Mouse (Mus musculus) hindbrain, embryonic 11.5 days (tissue): ENCODE data around the gene Ifi27l2b. TPM values are rescaled to one million over a fixed set of nuclear protein-coding genes. Genes with fewer than 3 reads are reported as not detected.
"Not testable (repeated sequence)": the region's sequence is repeated elsewhere in the genome, so short reads cannot be mapped to it uniquely, and the experiment has no call there.

ENCODE experiments used
- ATAC-seq: fragments of 200-750 bp; cut with Nextera tagmentation; 2 replicates; pipeline ENCODE4 v1.8.0; 2017; ENCODE audit warnings: mild to moderate bottlenecking, moderate TSS enrichment, moderate library complexity; ENCODE audit not compliant: low FRiP score
- DNase-seq: peaks from one replicate; pipeline ENCODE4 v3.0.0-alpha.2; 2015; ENCODE audit warnings: low spot score
- H3K27ac ChIP-seq: fragments of 300-500 bp; sonication (generic); 2 replicates; pipeline ENCODE4 v1.5.1; 2014; ENCODE audit warnings: mild to moderate bottlenecking, low read depth, low read length
- H3K27me3 ChIP-seq: fragments of 300-500 bp; sonication (generic); 2 replicates; pipeline ENCODE4 v1.6.1; 2014; ENCODE audit warnings: mild to moderate bottlenecking, low read length, moderate library complexity, mixed read lengths; ENCODE audit not compliant: control insufficient read depth, insufficient read depth
- H3K36me3 ChIP-seq: fragments of 300-500 bp; sonication (generic); 2 replicates; pipeline ENCODE4 v1.6.1; 2014; ENCODE audit warnings: mild to moderate bottlenecking, low read length, moderate library complexity, mixed read lengths; ENCODE audit not compliant: control insufficient read depth, insufficient read depth
- H3K4me1 ChIP-seq: fragments of 300-500 bp; sonication (generic); replicated peaks from 2 replicates; pipeline ENCODE4 v1.6.1; 2014; ENCODE audit warnings: low read length, mixed read lengths; ENCODE audit not compliant: control insufficient read depth, insufficient read depth
- H3K4me2 ChIP-seq: fragments of 300-500 bp; sonication (generic); replicated peaks from 2 replicates; pipeline ENCODE4 v1.6.1; 2014; ENCODE audit warnings: mild to moderate bottlenecking, low read depth, low read length
- H3K4me3 ChIP-seq: fragments of 300-500 bp; sonication (generic); 2 replicates; pipeline ENCODE4 v1.5.1; 2014; ENCODE audit warnings: low read depth, low read length
- H3K9ac ChIP-seq: fragments of 300-500 bp; sonication (generic); 2 replicates; pipeline ENCODE4 v1.6.1; 2014; ENCODE audit warnings: low read depth, low read length
- H3K9me3 ChIP-seq: fragments of 300-500 bp; sonication (generic); 2 replicates; pipeline ENCODE4 v1.6.1; 2016; ENCODE audit warnings: low read length; ENCODE audit not compliant: control insufficient read depth
- WGBS: fragments of 180-500 bp; shearing (Covaris S2); extraction: QIAGEN DNeasy Blood & Tissue Kit; methylation state at CpG from one replicate; pipeline ENCODE4 v1.1.7; 2014; 5-methylcytosine and 5-hydroxymethylcytosine counted together
- polyA plus RNA-seq: library from polyadenylated mRNA; unstranded; fragments of >200 nt; fragmentation: Nextera tagmentation; extraction: Ambion mirVana; gene quantifications from 2 replicates; pipeline ENCODE4 v1.2.1, GENCODE M21; 2014

Gene Ifi27l2b
- polyA plus RNA-seq, 1 experiment from 2014 or later = not detected

- no peak overlapping the region for H3K9ac ChIP-seq
- H3K36me3 ChIP-seq = no peaks in the 10 kb centered on the region
- ATAC-seq = no peak
- no peaks in the 10 kb centered on the region for H3K9me3 ChIP-seq
- no peak overlapping the region for H3K4me2 ChIP-seq
- no peaks in the 10 kb centered on the region for H3K27me3 ChIP-seq
- no peak overlapping the region for H3K4me3 ChIP-seq
- H3K4me1 ChIP-seq = no peaks in the 10 kb centered on the region
- 70% methylated on average over 4 of the region's 4 CpGs for WGBS
- DNase-seq = no peak
- H3K27ac ChIP-seq = no peak overlapping the region
Measured at GRCm38 (mm10) chr12:103487276-103487675, 30.3 kb upstream of the Ifi27l2b start.

DNA sequence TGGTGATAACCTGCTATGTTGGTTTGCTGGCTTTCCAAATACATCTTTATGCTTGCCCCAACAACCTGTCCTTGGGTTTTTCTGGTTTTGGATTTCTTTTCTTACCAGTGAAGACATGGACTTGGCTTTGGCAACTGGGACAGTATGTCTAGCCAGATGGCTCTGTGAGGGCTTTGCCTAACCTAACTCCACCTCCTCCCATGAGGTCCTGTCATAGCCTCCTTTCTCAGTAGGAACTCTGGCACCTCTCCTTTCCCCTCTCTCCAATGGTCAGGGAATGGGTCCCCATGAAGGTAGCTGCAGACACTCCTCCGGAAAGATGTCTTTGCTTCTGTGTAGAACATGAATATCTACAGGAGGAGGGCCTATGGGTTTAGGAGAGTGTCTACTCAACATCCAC is 29.7 kb upstream of the Ifi27l2b start:
- ATAC-seq (no peak), DNase-seq (no peak)
- no peaks in the 10 kb centered on the region for H3K4me1 ChIP-seq
- H3K36me3 ChIP-seq = no peaks in the 10 kb centered on the region
- 88% methylated on average over 1 of the region's 1 CpGs for WGBS
- H3K4me2 ChIP-seq = no peak overlapping the region
- H3K9ac ChIP-seq = no peak overlapping the region
- H3K27me3 ChIP-seq = no peaks in the 10 kb centered on the region
- H3K27ac ChIP-seq = no peak overlapping the region
- H3K9me3 ChIP-seq = no peaks in the 10 kb centered on the region
- no peak overlapping the region for H3K4me3 ChIP-seq

DNA sequence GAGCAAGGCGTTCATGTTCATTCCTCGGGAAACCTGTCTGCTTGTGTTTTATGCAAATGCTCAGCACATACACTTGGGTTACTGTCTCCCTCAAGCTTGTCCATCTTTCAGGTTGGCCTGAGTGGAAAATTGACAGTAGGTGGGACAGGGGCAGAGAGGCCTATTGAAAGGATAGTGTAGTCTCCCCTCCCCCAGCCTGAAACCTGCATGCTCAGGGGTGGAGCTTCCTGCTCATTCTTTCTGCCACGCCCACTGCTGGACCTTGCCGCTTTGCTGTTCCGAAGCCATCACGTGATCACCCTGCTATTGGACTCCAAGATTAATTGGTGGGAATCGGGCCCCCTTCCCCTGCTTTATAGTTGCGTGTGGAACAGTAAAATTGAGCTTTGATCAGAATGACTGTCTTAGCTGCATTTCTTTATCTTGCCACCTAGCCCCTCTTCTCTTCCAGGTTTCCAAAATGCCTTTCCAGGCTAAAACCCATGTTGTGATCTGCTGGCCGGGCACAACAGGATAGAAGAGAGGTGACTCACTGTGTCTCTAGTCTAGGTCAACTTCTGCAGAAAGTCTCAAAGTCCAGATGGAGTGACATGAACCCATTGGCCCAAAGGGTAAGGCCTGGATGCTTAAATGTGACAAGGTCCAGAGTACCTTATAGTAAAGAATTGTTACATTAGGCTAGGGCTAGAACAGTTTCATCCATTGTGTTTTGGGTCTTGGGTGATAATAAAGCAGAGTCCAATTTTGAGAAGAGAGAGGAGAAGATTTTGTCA is 27.4 kb upstream of the Ifi27l2b start:
- 75% methylated on average over 9 of the region's 9 CpGs for WGBS

GRCm38 (mm10) chr12:103482781-103483180 is 25.8 kb upstream of the Ifi27l2b start:
- WGBS = 73% methylated on average over 2 of the region's 2 CpGs
- Histone ChIP-seq H3K27me3 (no peaks in the 10 kb centered on the region), H3K4me3 (no peak overlapping the region)

More for the DNA sequence above, 27.4 kb upstream of the Ifi27l2b start:
- not testable (repeated sequence) for H3K4me2 ChIP-seq, H3K4me3 ChIP-seq, ATAC-seq, H3K9me3 ChIP-seq, H3K27ac ChIP-seq, H3K36me3 ChIP-seq, H3K27me3 ChIP-seq, DNase-seq, H3K9ac ChIP-seq, H3K4me1 ChIP-seq

DNA sequence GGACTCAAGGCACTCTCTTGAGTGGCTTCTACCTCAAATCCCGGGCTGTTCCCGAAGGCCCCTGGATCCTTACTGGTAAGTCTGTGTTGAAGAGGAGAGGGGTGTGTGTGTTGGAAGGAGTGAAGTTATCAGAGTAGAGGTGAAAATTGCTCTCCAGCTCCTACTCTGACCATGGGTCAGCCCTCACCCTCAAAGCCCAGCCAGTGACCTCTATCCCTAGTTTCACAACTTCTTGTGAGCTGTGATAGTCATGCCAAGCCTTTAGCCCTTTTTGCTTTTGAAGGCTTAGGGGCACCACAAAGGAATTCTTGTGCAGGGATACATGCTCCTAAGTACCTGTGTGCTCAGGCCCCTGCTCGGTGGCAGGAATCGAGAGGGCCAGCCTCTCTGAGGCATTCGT is 24.6 kb upstream of the Ifi27l2b start:
- ATAC-seq = no peak
- H3K9ac ChIP-seq = no peak overlapping the region
- H3K27me3 ChIP-seq = no peaks in the 10 kb centered on the region
- no peak overlapping the region for H3K4me2 ChIP-seq
- no peak for DNase-seq
- no peak overlapping the region for H3K27ac ChIP-seq
- H3K9me3 ChIP-seq = no peaks in the 10 kb centered on the region
- H3K4me3 ChIP-seq = no peak overlapping the region
- H3K36me3 ChIP-seq = no peaks in the 10 kb centered on the region
- WGBS = 83% methylated on average over 5 of the region's 5 CpGs
- no peaks in the 10 kb centered on the region for H3K4me1 ChIP-seq

More at GRCm38 (mm10) chr12:103482781-103483180, 25.8 kb upstream of the Ifi27l2b start:
- H3K4me2 ChIP-seq = no peak overlapping the region
- no peaks in the 10 kb centered on the region for H3K4me1 ChIP-seq
- DNase-seq (no peak), ATAC-seq (no peak)
- no peak overlapping the region for H3K27ac ChIP-seq
- no peaks in the 10 kb centered on the region for H3K9me3 ChIP-seq
- H3K9ac ChIP-seq = no peak overlapping the region
- H3K36me3 ChIP-seq = no peaks in the 10 kb centered on the region

GRCm38 (mm10) chr12:103477461-103478015 is 20.5 kb upstream of the Ifi27l2b start:
- Histone ChIP-seq H3K27me3 (no peaks in the 10 kb centered on the region), H3K27ac (no peak overlapping the region), H3K4me2 (no peak overlapping the region), H3K9me3 (no peaks in the 10 kb centered on the region), H3K4me1 (no peaks in the 10 kb centered on the region), H3K4me3 (no peak overlapping the region), H3K36me3 (no peaks in the 10 kb centered on the region), H3K9ac (no peak overlapping the region)
- DNase-seq (no peak), ATAC-seq (no peak)
- 78% methylated on average over 7 of the region's 7 CpGs for WGBS

DNA sequence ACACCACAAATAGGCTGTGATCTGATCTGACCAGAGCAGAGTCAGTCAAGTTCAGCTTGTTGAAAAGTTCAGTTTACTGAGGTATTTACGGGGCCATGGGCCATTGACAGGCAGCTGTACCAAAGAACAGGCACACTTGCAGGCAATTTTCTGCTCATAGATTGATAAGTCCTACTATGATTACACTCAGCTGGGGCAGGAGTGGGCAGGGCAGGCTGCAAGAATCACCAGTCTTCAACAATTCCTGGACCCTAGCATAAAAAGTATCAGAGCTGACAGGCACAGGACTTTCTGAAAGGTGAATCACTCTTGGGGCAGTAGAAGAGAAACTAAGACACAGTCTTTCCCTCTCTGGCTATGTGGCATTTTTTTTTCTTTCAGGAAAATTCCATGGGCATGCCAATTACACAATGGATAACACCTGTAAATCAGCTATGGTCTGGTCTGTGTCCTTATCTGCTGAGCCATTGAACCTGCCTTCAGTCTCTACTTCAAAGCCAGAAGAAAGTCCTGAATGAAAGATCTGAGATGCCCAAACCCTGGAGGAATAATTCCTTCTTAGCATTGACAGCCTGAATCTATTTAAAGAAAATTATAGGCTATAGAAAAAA is 19.9 kb upstream of the Ifi27l2b start:
- Histone ChIP-seq H3K9ac (no peak overlapping the region), H3K4me2 (no peak overlapping the region), H3K9me3 (no peaks in the 10 kb centered on the region), H3K27me3 (no peaks in the 10 kb centered on the region), H3K36me3 (no peaks in the 10 kb centered on the region), H3K4me1 (no peaks in the 10 kb centered on the region), H3K4me3 (no peak overlapping the region), H3K27ac (no peak overlapping the region)
- 81% methylated on average over 1 of the region's 1 CpGs for WGBS
- DNase-seq (no peak), ATAC-seq (no peak)

- H3K4me2 ChIP-seq = no peak overlapping the region
- no peak overlapping the region for H3K27ac ChIP-seq
- 68% methylated on average over 2 of the region's 2 CpGs for WGBS
- H3K27me3 ChIP-seq = no peaks in the 10 kb centered on the region
- DNase-seq (no peak), ATAC-seq (no peak)
- no peaks in the 10 kb centered on the region for H3K36me3 ChIP-seq
- no peak overlapping the region for H3K9ac ChIP-seq
- no peaks in the 10 kb centered on the region for H3K9me3 ChIP-seq
- no peaks in the 10 kb centered on the region for H3K4me1 ChIP-seq
- no peak overlapping the region for H3K4me3 ChIP-seq
Measured at GRCm38 (mm10) chr12:103474481-103474880, 17.5 kb upstream of the Ifi27l2b start.

DNA sequence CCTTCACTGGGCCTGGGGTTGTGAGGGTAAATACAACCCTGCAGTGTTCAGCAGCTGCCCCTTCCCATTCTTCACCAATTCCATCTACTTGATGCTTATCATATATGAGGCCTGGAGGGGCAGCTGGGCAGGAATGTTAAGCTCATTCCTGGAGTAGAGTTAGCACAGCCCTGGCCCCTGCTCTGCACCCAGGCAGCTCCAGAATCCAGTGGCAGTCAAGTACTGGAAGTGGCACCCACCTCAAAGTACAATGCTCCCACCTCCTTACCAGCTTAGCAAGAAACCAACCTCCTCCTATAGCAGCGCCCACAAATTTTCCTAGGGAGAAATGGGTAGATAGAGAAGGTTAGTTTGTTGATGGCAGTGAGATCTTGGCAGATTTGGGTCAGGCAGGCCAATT is 296 bp downstream of the Ifi27l2b start:
- H3K4me3 ChIP-seq, H3K36me3 ChIP-seq, H3K4me1 ChIP-seq, H3K9ac ChIP-seq, ATAC-seq, H3K27ac ChIP-seq, H3K27me3 ChIP-seq, DNase-seq, H3K9me3 ChIP-seq, H3K4me2 ChIP-seq: not testable (repeated sequence)
- no CpG with 5 or more reads among the region's 1 CpGs for WGBS
